Mouse (Mus musculus) spleen, postnatal 14 days (tissue): ENCODE measurements around the gene Ky.

ENCODE experiments used
- DNase-seq, 2 experiments: peaks; one replicate each; pipeline ENCODE4 v3.0.0; 2021 to 2022; ENCODE audit warnings: low spot score in 2 of 2

Gene Ky

DNA sequence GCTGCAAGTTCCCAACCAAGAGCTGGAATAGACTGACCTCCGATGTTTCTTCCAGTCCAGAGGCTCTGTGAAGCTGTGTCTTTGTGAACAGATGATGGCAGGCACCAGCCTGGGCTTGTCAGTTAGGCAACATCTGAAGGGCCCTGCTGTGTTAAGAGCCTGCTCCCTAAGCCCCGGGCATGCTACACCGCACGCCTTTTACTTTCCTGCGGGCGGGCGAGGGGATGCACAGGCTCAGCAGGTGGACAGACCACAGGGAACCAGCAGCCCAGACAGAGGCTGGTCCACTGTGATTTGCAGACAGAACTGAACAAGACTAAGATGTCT, 41.4 kb downstream of the Ky start:
- no peak for DNase-seq

GRCm38 (mm10) chr9:102549211-102549610, 43.7 kb downstream of the Ky start:
- no peak for DNase-seq

DNA sequence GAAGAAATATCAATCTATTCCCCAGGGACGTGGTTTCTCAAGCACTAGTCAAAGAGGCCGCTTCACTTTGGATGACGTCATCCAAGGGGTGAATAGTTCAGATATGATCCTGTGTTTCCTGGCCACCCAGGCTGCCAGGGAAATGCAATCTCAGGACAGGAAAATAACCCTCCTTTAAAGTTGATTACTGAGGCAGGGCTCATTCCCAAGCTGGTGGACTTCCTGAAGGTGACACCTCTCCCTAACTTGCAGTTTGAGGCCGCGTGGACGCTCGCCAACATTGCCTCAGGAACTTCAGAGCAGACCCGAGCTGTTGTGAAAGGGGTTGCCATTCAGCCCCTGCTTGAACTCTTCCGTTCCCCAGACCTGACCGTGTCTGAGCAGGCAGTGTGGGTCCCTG, 46.2 kb downstream of the Ky start:
- no peak for DNase-seq

GRCm38 (mm10) chr9:102553781-102554180, 48.2 kb downstream of the Ky start:
- no peak for DNase-seq

GRCm38 (mm10) chr9:102558463-102558862, 52.9 kb downstream of the Ky start:
- DNase-seq: no peak

- DNase-seq: no peak
Measured at GRCm38 (mm10) chr9:102572888-102573287, 67.3 kb downstream of the Ky start.

GRCm38 (mm10) chr9:102577480-102577879, 71.9 kb downstream of the Ky start:
- DNase-seq: no peak

GRCm38 (mm10) chr9:102581921-102582469, 76.4 kb downstream of the Ky start:
- DNase-seq: no peak

- no peak for DNase-seq
Measured at GRCm38 (mm10) chr9:102587347-102587746, 81.8 kb downstream of the Ky start.

GRCm38 (mm10) chr9:102594667-102595393, 89.3 kb downstream of the Ky start:
- DNase-seq: no peak
